Comparison of ENCODE assay signal across 8 mouse cellular contexts in the genomic region with DNA sequence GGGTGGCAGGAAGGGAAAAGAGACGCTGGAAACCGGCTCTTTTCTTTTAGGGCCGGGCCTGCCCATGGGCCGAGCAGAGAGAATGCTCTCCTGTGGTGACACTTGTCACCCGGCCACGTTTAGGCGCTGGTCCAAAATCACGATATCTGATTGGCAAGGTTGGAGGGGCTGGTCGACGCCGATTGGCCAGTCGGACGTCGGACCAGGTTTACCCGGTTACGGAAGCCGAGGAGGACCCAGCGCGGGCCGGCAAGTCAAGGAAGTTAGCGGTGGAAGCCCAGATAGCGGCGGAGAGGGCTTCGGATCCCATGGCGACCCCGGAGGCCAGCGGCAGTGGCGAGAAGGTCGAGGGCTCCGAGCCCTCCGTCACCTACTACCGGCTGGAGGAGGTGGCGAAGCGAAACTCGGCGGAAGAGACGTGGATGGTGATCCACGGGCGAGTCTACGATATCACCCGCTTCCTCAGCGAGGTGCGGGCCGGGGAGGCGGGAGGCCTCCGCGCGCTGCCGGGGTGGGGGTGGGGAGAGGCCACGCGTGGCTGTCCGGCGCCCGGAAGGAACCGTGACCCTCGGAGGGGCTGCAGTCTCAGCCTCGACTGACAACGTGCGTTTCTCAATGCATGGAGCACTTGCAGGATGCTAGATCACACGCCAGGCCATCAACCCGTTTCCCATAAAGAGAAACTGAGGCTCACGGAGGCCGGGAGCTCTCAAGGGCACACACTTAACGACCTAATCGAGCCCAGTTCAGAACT. TPM values are rescaled to one million over a fixed set of nuclear protein-coding genes. Genes with fewer than 3 reads are reported as not detected.
A peak's percentile ranks its signal among the peaks of the same experiment; 100 is the strongest.
DNase-seq lines count a peak whose midpoint lies in the region; ATAC-seq and TF ChIP-seq lines count a peak whose summit lies in the region.

A gene (plus strand): TSS at position 237 of the 754 bp plus-strand sequence.

- in situ Hi-C loops in CH12.LX (cut with MboI; ENCODE audit: low pct_ligation_motif_present, low pct_unique_long_range_greater_than_20kb, low sequenced_read_pairs) = no loop called here

- TF ChIP-seq CTCF in CH12.LX (conservative IDR thresholded peaks at IDR 0.05 in 1 of 2, IDR thresholded peaks at IDR 0.05 in 1 of 2; ENCODE audit: low read depth in 2 of 2, low read length in 2 of 2) = no peak
- TF ChIP-seq CTCF in heart, postnatal 0 days (IDR thresholded peaks at IDR 0.05; ENCODE audit: low read depth) = no peak
- no peak for TF ChIP-seq CTCF in testis, adult 2 months (IDR thresholded peaks at IDR 0.05; ENCODE audit: control insufficient read depth, insufficient read depth, insufficient replicate concordance, low read depth, low read length)

- H3K79me2 ChIP-seq in CH12.LX (replicated peaks; ENCODE audit: control insufficient read depth, extremely low read depth, insufficient read depth, poor library complexity, severe bottlenecking) = peaks cover 40% of the 10 kb centered on the region

- peak within 1 kb of the TSS; percentile 86 for H3K4me2 ChIP-seq in CH12.LX (ENCODE audit: insufficient read depth, low read depth, poor library complexity, severe bottlenecking)
- peak within 1 kb of the TSS; percentile 68 for H3K4me2 ChIP-seq in forebrain, embryonic 12.5 days
- H3K4me2 ChIP-seq in heart, postnatal 0 days (ENCODE audit: low read depth, low read length) = peak within 1 kb of the TSS; percentile 82
- peak within 1 kb of the TSS; percentile 86 for H3K4me2 ChIP-seq in liver, embryonic 16.5 days (ENCODE audit: low read depth, low read length)
- H3K4me2 ChIP-seq in neural tube, embryonic 13.5 days = peak within 1 kb of the TSS; percentile 78

- peak within 1 kb of the TSS; percentile 44; the same call in 1 of the 2 replicates for H3K27ac ChIP-seq in CH12.LX (ENCODE audit: insufficient read depth, low read depth)
- peak within 1 kb of the TSS; percentile 83 for H3K27ac ChIP-seq in forebrain, embryonic 12.5 days
- peak within 1 kb of the TSS; percentile 88 for H3K27ac ChIP-seq in heart, postnatal 0 days (ENCODE audit: low read depth)
- H3K27ac ChIP-seq in liver, embryonic 16.5 days (ENCODE audit: low read length) = peak within 1 kb of the TSS; percentile 73
- peak within 1 kb of the TSS; percentile 81 for H3K27ac ChIP-seq in neural tube, embryonic 13.5 days (replicated peaks)
- H3K27ac ChIP-seq in testis, adult 2 months (ENCODE audit: control insufficient read depth, insufficient read depth, low read depth, low read length) = peak within 1 kb of the TSS; percentile 93

- peak; percentile 88 for TF ChIP-seq POLR2A in CH12.LX (IDR thresholded peaks at IDR 0.05; ENCODE audit: low read depth, low read length)
- peak; percentile 79 for TF ChIP-seq POLR2A in testis, adult 2 months (IDR thresholded peaks at IDR 0.05; ENCODE audit: control insufficient read depth, low read depth, low read length)

- ATAC-seq in forebrain, embryonic 12.5 days (ENCODE audit: low FRiP score) = peak; percentile 96
- peak; percentile 97 for ATAC-seq in heart, postnatal 0 days (ENCODE audit: insufficient read depth, low read depth)
- ATAC-seq in liver, embryonic 16.5 days (ENCODE audit: low read depth) = peak; percentile 99
- peak; percentile 97 for ATAC-seq in neural tube, embryonic 13.5 days (ENCODE audit: low read depth)

- DNase-seq in CH12.LX (ENCODE audit: extremely low read depth) = peak; percentile 92
- peak; percentile 83 for DNase-seq in c-Kit-positive CD71-positive TER-119-negative erythroid progenitor cells, embryonic 14.5 days (ENCODE audit: low read depth)
- DNase-seq in heart, postnatal 0 days (ENCODE audit: low spot score) = peak; percentile 93
- peak; percentile 94 to 97 for DNase-seq in kidney, postnatal 4 days

- peak within 1 kb of the TSS; percentile 72 for H3K9ac ChIP-seq in CH12.LX (ENCODE audit: insufficient read depth, low read depth)
- H3K9ac ChIP-seq in forebrain, embryonic 12.5 days = peak within 1 kb of the TSS; percentile 83
- peak within 1 kb of the TSS; percentile 81 for H3K9ac ChIP-seq in heart, postnatal 0 days (replicated peaks; ENCODE audit: low read depth, low read length)
- peak within 1 kb of the TSS; percentile 88 for H3K9ac ChIP-seq in liver, embryonic 16.5 days (ENCODE audit: low read depth, low read length)
- peak within 1 kb of the TSS; percentile 82 for H3K9ac ChIP-seq in neural tube, embryonic 13.5 days

- TF ChIP-seq EP300 in CH12.LX (IDR thresholded peaks at IDR 0.05; ENCODE audit: low read length) = no peak
- peak; percentile 84 for TF ChIP-seq EP300 in heart, postnatal 0 days (IDR thresholded peaks at IDR 0.05; ENCODE audit: low read depth)

- WGBS in forebrain, embryonic 12.5 days = under 1% methylated on average over 63 of the region's 65 CpGs
- WGBS in heart, postnatal 0 days = under 1% methylated on average over 65 of the region's 65 CpGs
- WGBS in liver, embryonic 16.5 days (ENCODE audit: insufficient replicate concordance) = under 1% methylated on average over 65 of the region's 65 CpGs
- 1% methylated on average over 65 of the region's 65 CpGs for WGBS in neural tube, embryonic 13.5 days

- no peak for TF ChIP-seq RAD21 in CH12.LX (IDR thresholded peaks at IDR 0.05; ENCODE audit: low read depth, low read length)

- no peaks in the 10 kb centered on the region for H3K27me3 ChIP-seq in CH12.LX (replicated peaks)
- H3K27me3 ChIP-seq in forebrain, embryonic 12.5 days = no peaks in the 10 kb centered on the region
- H3K27me3 ChIP-seq in heart, postnatal 0 days (ENCODE audit: control insufficient read depth, insufficient read depth, low read length) = no peaks in the 10 kb centered on the region
- H3K27me3 ChIP-seq in liver, embryonic 16.5 days (ENCODE audit: control insufficient read depth, insufficient read depth, low read depth, low read length) = no peaks in the 10 kb centered on the region
- no peaks in the 10 kb centered on the region for H3K27me3 ChIP-seq in neural tube, embryonic 13.5 days
- H3K27me3 ChIP-seq in testis, adult 2 months (ENCODE audit: control insufficient read depth, insufficient read depth, low read length) = no peaks in the 10 kb centered on the region

- H3K4me1 ChIP-seq in CH12.LX (ENCODE audit: control insufficient read depth in 1 of 2, insufficient read depth in 2 of 2) = peaks cover 5 to 23% of the 10 kb centered on the region in 2 experiments
- H3K4me1 ChIP-seq in forebrain, embryonic 12.5 days = peaks cover 10% of the 10 kb centered on the region
- peaks cover 12% of the 10 kb centered on the region for H3K4me1 ChIP-seq in heart, postnatal 0 days (ENCODE audit: control insufficient read depth, insufficient read depth)
- H3K4me1 ChIP-seq in liver, embryonic 16.5 days (ENCODE audit: control insufficient read depth, low read depth, low read length) = peaks cover 9% of the 10 kb centered on the region
- H3K4me1 ChIP-seq in neural tube, embryonic 13.5 days (replicated peaks) = peaks cover 14% of the 10 kb centered on the region
- peaks cover 3% of the 10 kb centered on the region; the same call in 1 of the 2 replicates for H3K4me1 ChIP-seq in testis, adult 2 months (ENCODE audit: control insufficient read depth, insufficient read depth, low read length)

- H3K4me3 ChIP-seq in CH12.LX (replicated peaks in 1 of 3; ENCODE audit: low read depth in 2 of 3, low read length in 2 of 3, poor library complexity in 1 of 3) = peak within 1 kb of the TSS; percentile 70 to 82 (median 81)
- H3K4me3 ChIP-seq in forebrain, embryonic 12.5 days (replicated peaks) = peak within 1 kb of the TSS; percentile 83
- peak within 1 kb of the TSS; percentile 82 for H3K4me3 ChIP-seq in heart, postnatal 0 days (ENCODE audit: low read depth, low read length)
- peak within 1 kb of the TSS; percentile 89 for H3K4me3 ChIP-seq in liver, embryonic 16.5 days (ENCODE audit: low read depth, low read length)
- peak within 1 kb of the TSS; percentile 60 for H3K4me3 ChIP-seq in neural tube, embryonic 13.5 days
- peak within 1 kb of the TSS; percentile 94 for H3K4me3 ChIP-seq in testis, adult 2 months (ENCODE audit: control insufficient read depth, low read depth, low read length)

- dilution Hi-C loops in CH12.LX (cut with MboI; ENCODE audit: extremely low pct_ligation_motif_present, extremely low pct_unique_long_range_greater_than_20kb, low sequenced_read_pairs) = no loop called here

- peaks cover 5% of the 10 kb centered on the region for H3K9me3 ChIP-seq in CH12.LX (replicated peaks; ENCODE audit: low read length)
- H3K9me3 ChIP-seq in forebrain, embryonic 12.5 days = no peaks in the 10 kb centered on the region
- H3K9me3 ChIP-seq in heart, postnatal 0 days (replicated peaks; ENCODE audit: control insufficient read depth, low read length) = no peaks in the 10 kb centered on the region
- H3K9me3 ChIP-seq in liver, embryonic 16.5 days (replicated peaks; ENCODE audit: control insufficient read depth, low read length) = no peaks in the 10 kb centered on the region
- no peaks in the 10 kb centered on the region for H3K9me3 ChIP-seq in neural tube, embryonic 13.5 days

- peaks cover 21 to 31% of the 10 kb centered on the region in 2 experiments for H3K36me3 ChIP-seq in CH12.LX (replicated peaks in 1 of 2; ENCODE audit: control insufficient read depth in 1 of 2, insufficient read depth in 1 of 2, low read length in 1 of 2)
- H3K36me3 ChIP-seq in forebrain, embryonic 12.5 days (replicated peaks) = peaks cover 26% of the 10 kb centered on the region
- peaks cover 28% of the 10 kb centered on the region for H3K36me3 ChIP-seq in heart, postnatal 0 days (replicated peaks; ENCODE audit: control insufficient read depth, insufficient read depth, low read length)
- no peaks in the 10 kb centered on the region; the same call in 1 of the 2 replicates for H3K36me3 ChIP-seq in liver, embryonic 16.5 days (ENCODE audit: control insufficient read depth, insufficient read depth)
- peaks cover 28% of the 10 kb centered on the region for H3K36me3 ChIP-seq in neural tube, embryonic 13.5 days
- H3K36me3 ChIP-seq in testis, adult 2 months (ENCODE audit: control insufficient read depth, insufficient read depth, low read length) = peaks cover 1% of the 10 kb centered on the region; the same call in 1 of the 2 replicates

TF ChIP-seq in CH12.LX, 34 proteins besides CTCF, POLR2A, EP300 and RAD21 (continues in another document):
- TF ChIP-seq MAZ (IDR thresholded peaks at IDR 0.05; ENCODE audit: low read depth, low read length) (no peak), IRF4 (IDR thresholded peaks at IDR 0.05; ENCODE audit: low read depth, low read length) (peak; percentile 50; the same call in 1 of the 2 replicates), ZMIZ1 (IDR thresholded peaks at IDR 0.05; ENCODE audit: low read depth, low read length) (peak; percentile 69)

RNA-seq across cellular contexts. Expression of the gene that starts here (rescaled TPM):
- total RNA-seq in CH12.LX (2012; rRNA removed) (74.0 and 90.8 TPM in 2 replicates), CH12.LX (2014; rRNA removed) (146 and 156 TPM in 2 replicates)
- polyA plus RNA-seq in CH12.LX (2012; ENCODE audit: insufficient read length, low read depth) = 107 and 108 TPM in 2 replicates
- polyA plus RNA-seq in forebrain, embryonic 12.5 days (2016; fragmentation: Nextera tagmentation; extraction: Ambion mirVana) = 157 and 167 TPM in 2 replicates
- 52.8 and 60.0 TPM in 2 replicates for total RNA-seq in heart, postnatal 0 days (2014; rRNA removed; ENCODE audit: low replicate concordance)
- 36.5 and 44.7 TPM in 2 replicates for polyA plus RNA-seq in heart, postnatal 0 days (2015; fragmentation: Nextera tagmentation; extraction: Ambion mirVana)
- polyA plus RNA-seq in liver, embryonic 16.5 days (2015; fragmentation: Nextera tagmentation; extraction: Ambion mirVana) = 23.0 and 25.2 TPM in 2 replicates
- polyA plus RNA-seq in neural tube, embryonic 13.5 days (2015; fragmentation: Nextera tagmentation; extraction: Ambion mirVana) = 94.1 and 105 TPM in 2 replicates
- 31.2 and 31.4 TPM in 2 replicates for polyA plus RNA-seq in testis, adult 2 months (2012; rRNA removed)

Comparison
In these comparisons a context has a peak if more than half of its experiments do, and no peak if none do; other contexts are left out.
1. Peak in every context shown above with its lines: DNase-seq, ATAC-seq, H3K4me3 ChIP-seq and H3K27ac ChIP-seq.